Mouse (Mus musculus) cerebellum, adult 2 months (tissue): ENCODE measurements around the gene Cabp7.

ENCODE experiments used
- CTCF ChIP-seq: fragments of 200-500 bp; IDR thresholded peaks from 2 replicates; pipeline ENCODE4 v1.5.1; 2011; ENCODE audit warnings: low read depth, mild to moderate bottlenecking, control low read depth, low read length, moderate library complexity, borderline replicate concordance; ENCODE audit not compliant: insufficient read depth
- POLR2A ChIP-seq: fragments of 200-500 bp; IDR thresholded peaks from 2 replicates; pipeline ENCODE4 v1.6.1; 2011; ENCODE audit warnings: low read length, control low read depth, borderline replicate concordance; ENCODE audit not compliant: insufficient read depth

DNA sequence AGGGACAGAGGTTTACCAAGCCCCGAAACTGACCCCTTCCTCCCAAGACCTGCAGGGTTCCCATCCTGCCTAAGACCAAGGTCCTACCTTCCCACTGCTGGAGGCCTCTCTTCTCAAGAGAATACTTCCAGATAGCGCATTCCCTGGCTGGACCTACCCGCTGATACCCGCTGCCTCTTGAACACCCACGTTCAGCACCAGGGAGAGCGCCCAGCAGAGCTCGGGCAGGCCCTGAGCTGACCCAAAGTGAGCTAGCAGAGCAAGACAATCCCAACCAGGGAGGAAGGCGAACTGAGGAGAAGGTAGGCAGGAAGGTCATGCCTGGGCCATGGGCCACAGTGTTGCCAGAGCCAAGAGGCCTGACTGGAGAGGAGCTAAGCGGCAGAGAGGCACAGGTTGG, 3.7 kb upstream of the Cabp7 start:
- no peak for TF ChIP-seq CTCF
- TF ChIP-seq POLR2A: no peak
